Mouse (Mus musculus) thymus, postnatal 25 days (tissue): ENCODE measurements at regions not wholly inside any gene's neighbourhood (a gene's known extent, or its start where the extent isn't known, plus 50 kb on each side); places are given as distances from the start of the nearest gene placed in this dataset.

ENCODE experiments used
- DNase-seq: peaks from one replicate; pipeline ENCODE4 v3.0.0; 2022

DNA sequence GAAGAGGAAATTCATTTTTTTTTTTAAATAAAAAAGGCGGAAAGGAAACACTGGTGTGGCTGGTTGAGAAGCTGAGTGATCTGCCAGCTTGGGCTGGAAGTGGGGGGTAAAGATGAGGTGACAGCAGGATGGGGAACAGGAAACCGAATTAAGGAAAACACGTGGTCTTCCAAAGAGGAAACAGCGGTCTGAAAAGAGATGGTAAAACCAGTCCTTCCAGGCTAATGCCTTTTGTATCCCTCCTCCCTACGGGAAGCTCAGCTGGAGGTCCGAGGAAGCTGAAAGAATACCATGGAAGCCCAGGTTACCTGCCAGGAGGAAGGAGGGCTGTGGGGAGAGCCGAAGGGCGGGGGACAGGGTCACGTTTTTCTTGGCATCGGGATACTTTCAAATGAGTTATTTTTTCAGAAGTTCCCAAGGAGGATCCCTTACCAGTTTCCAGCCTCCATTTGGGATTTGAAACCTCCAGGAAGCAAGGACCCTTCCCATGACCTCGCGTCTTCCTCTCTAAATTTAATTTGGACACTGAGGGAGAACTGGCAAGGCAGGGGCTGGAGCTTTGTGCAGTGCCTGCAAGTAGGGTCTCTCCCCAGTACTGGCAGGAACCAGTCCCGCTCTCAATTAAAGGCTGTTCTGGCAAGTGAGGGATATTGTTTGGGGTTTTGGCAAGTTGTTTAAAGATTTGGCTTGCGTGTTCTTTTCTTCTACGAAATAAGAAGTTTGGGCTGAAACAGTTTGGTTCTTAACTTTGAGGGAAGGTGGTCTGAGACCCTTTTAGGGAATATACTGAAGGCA lies 203.6 kb upstream of the Ankrd55 start:
- DNase-seq = no peak

DNA sequence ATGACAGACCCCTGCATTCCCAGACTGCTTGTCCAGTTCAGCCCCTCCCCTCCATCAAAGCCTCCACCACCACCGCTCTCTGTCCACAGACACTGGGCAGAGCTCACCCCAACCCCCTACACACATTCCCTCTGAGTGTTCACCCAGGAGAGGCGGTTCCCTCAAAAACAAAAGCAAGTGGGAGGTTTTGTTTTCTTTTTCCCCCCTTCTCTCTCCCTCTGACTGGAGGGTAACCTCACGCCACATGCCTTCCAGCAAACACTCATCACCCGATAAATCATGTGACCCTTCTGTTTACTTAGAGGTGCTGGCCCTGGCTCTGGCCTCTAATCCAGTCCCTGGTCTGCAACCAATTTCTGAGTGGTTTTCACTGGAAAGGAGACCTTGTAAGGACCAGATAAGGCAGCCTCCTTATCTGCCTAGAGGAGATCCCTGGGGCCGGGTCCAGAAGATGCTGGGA lies 199.9 kb upstream of the Ankrd55 start:
- no peak for DNase-seq

DNA sequence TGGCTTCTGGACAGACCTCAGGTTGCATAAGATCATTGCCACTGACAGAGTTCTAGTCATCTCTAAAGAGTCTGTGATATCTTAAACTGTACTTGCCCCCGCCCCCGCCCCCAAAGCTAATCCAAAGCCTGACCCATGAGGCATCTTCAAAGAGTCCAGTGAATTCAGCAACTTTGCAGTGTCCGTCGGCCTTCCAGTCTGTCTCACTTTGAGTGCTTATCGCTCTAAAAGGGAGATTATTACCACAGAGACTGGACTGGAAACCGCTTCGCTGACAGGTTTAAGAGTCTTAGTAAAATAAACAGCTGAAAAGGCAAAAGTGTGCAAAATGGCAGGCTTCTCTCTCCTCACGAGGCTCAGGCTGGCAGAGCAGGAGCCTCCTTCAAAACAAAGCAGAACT lies 197.5 kb upstream of the Ankrd55 start:
- DNase-seq = no peak

DNA sequence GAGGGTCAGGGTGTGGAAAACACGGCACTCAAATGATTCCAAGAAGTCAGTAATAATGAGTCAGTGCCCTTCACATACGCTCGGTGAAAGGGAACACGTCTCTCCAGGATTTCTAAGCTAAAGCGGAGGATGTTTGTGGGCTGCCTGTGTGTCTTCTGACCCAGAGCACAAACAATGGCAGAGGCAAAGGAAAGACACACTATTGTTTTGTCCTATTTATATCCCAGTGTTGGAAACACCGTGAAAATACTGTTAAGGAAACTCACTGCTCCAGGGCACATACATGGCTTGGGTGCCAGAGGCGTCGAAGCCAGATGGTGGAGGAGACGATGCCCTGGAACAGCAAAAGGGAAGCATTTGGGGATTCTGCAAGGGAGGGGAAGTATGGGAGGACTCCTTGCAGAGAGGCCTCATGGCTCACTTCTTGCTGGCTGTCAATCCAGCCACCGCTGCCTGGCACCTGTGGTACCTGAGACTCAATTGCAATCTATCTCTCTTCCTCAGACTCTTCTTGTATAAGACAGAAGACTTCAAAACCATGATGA lies 192.6 kb upstream of the Ankrd55 start:
- no peak for DNase-seq

DNA sequence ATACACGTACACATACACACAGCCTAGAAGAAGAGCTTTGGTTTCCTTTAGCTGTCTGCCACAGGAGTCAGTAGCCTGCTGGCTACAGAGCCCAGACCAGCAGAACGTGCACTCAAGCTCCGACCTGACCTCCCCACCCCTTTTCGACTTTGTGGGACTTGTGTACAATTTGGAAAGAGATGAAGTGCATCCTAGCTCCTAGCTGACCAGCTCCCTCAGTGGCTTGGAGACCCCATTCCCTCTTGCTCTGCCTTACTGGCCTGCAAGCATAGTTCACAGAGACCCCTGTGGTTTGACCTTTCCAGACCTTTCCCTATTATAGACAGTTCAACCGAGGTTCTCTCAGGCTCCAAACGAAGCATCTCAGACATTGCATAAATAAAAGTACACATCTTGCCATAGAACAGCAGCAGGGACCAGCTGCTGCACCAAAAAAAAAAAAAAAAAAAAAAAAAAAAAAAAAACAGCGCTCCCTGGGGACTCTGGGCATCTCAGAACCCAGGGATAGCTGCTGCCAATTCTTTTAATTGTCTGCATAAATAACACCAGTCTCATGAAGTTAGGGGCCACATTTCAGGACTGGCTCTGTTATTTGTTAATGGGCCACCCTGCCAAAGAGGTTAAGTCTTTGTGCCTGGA lies 188.2 kb upstream of the Ankrd55 start:
- DNase-seq = no peak

DNA sequence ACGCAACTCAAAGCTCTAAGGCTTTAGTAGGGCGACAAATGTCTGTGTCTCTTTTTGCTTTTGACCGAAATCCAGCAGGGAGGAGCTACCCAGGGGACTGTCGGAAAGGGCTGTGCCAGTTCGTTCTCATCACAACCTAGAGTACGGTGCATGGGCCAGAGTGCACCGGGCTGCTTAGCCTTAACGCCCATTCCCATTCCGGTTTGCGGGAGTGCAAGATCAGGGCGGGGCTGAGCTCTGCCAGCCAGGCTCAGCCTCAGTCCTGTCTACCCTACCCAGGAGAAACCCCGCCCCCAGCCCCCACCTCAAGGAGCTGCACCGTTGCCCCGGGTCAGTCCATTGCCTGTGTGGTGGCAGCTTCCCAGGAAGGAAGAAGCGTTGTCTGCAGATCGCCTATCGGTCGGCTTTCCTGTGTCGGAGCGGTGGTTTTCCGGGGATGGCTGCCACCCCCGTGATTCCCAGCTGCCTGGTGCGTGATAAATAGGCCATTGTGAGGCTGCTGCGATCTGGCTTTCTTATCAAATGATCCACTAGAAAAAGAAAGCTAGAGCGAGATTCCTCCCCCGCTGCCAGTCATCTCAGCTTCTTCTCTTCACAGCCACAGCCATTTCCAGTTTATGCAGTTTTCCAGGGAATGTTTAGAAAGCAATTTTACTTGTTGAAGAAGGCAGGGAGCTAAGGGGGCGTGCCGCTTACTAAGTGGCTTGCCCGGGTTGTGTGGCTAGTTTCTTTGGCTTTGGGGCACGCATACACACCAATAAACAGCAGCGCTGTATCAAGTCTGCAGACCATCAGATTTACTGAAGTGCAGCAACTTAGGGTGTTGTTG lies 187.4 kb upstream of the Ankrd55 start:
- peak; percentile 47 for DNase-seq

DNA sequence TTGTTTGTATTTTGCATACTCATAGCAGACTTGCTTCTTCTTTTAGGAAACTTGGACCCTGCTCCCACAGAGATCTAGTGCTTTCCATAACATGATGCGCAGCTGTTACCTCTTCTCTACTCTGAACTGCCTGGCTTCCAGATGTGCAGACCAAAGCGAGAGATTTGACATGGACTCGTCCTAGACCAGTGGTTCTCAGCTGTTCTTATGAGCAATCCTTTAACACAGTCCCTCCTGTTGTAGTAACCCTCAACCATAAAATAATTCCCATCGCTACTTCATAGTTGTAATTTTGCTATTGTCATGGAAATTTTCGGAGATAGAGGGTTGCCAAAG lies 186.9 kb upstream of the Ankrd55 start:
- no peak for DNase-seq

DNA sequence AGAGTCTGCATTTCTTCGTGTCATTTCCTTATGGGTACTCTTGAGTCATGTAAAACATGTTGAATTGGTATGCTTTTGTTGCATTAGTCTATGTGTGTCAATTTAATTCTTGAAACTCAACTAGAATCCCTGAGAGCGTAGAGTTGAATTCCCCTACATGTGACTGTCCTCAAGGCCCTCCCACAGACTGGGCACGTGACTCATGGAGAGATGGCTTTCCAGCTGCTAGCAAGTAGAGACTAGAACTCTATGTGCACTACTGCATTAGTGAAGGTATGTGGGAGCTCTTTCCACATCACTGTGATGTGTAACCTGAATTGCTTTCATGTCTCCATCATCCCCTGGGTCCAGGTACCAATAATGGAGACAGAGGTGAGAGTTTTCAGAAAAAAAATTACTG lies 182.3 kb upstream of the Ankrd55 start:
- DNase-seq = no peak

DNA sequence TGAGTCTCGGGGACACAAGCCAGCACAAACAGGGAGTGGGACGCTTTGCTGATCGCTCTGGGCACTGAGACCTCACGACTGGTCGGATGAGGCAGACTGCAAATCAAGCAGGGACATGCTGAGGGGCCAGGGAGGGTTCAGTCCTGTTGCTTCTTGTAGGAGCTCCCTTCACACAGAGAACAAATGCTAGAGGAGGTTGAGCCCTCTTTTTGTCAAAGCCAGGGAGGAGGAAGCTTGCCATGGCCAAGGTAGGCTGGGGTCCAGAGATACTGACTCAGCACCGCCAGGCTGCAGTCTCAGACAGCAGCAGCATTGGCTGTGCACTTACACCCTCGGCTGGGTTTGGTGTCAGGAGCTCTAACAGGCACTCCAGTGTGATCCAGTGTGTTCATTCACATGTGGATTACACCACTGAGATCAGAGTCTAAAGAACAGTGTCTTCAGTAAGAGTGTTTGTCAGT lies 173.5 kb upstream of the Ankrd55 start:
- no peak for DNase-seq

DNA sequence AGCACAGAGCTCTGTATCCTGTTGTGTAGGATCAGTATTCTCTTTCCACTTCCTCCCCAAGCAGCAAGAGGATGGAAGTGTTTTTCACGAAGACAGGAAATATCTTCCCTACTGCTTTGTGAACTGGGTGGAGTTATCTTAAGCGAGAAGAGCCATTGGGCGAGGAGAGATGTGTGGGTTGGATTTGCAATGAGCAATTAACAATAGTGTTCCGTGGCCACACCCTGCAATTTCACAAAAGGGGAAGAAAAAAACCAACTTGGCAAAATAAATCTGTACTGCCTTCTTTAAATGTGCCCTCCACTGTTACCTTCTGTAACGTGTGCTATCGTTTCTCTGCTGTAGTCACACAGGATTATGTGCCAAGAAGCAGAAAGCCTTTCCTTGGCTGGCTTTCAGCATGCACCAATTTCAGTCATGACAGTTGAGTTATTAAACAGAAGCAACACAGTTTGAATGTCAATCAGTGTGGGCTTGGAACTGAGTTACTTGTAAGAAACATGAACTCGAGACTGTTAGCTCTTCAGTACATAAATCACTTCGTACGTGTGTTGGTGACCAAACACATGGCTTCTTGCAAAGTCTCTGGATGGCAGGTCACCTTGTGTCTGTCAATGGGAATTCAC lies 172.0 kb upstream of the Ankrd55 start:
- DNase-seq = no peak

DNA sequence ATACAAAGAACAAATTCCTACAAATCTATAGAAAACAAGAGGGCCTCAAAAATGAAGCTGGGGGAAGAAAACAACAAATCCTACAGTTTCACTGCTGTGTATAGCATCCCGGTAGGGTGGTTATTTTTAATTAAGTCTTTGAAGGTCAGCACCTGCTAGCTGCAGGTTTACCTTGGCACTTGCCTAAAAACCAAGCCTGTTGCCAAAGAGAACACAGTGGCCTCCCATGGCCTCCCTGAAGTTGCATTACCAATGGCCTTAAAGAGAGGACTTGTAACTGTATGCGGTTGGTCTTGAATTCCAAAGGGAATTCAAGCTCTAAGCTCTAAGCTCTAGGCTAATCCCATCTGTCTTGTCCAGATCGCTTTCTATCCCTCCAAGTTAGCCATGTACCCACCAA lies 169.7 kb upstream of the Ankrd55 start:
- DNase-seq = no peak

DNA sequence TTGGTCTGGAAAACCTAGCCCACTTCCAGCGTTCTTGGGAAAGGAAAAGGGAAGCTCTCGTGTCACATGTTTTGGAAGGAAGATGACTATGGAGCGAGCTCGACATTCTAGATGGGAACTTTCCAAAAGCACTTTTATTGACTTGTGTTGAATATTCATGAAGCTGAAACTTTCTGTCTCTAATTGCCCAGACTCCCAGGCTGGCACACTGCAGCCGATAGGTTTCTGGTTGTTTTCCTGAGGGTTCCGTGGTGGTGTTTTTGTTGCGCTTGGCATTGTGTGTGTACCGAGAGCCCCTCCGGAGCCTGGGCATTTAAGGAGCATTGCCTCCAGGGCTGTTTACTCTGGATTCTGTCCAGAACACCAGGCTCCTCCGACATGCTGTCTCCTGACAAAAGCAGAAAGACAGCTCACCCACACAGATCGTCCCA lies 168.6 kb upstream of the Ankrd55 start:
- DNase-seq = no peak

DNA sequence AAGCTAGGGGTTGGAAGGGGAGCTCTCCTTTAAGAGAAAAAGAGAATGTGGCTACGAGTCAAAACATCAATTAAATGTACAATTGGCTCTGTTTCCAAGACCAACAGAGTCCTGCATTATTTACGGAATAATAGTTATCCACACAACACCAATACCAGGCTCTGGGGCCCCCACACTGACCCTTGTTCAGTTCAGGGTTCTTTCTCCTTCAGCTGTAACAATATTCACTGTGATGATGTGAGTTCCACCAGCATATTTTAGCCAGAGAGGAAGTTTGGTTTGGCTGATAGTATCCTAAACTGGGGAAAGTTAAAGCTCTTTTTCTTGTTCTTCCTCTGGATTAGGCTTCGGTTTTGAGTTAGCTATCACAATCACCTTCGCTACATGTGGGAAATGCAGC lies 167.9 kb upstream of the Ankrd55 start:
- no peak for DNase-seq

DNA sequence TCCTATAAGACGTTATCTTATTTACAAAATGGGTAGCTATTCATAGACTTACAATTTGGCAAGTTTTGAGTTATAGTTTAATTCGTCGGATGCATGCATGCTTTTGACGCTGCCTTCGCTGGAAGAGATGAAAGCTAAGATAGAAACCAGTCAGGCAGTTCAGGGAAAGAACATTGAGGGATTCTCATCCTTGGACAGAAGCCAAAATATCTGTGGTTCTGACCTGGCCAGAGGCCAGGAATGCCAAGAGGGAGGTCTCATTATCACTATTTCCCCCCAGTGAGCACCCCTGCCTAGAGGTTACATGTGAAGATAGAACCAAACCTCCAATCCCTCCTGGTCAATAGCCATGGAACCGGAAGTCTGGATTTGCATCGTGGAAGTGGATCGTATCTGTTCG lies 167.1 kb upstream of the Ankrd55 start:
- no peak for DNase-seq

DNA sequence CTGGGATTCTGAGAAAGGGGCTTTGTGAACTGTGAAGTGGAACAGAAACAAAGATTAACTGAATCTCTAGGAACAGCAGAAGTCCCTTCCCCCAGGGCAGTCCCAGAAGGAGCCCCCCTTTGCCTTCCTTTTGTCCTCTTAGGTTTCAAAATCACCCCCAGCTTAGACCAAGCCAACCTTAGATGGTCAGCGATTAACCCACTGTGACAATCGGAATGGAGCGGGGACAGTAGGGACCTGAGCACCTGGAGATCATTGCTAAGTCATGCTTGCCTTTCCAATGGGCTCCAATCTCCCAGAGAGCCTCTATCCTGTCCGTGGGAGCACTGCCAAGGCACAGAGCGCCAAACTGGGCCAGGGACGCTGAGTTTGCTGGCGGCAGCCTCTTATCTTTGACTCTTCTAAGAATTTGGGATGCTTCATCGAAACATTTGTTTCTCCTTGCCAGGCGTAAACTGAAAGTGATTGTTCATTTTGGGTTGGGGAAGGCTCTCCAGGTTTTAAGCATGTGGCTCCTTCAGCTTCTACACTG lies 165.3 kb upstream of the Ankrd55 start:
- no peak for DNase-seq

DNA sequence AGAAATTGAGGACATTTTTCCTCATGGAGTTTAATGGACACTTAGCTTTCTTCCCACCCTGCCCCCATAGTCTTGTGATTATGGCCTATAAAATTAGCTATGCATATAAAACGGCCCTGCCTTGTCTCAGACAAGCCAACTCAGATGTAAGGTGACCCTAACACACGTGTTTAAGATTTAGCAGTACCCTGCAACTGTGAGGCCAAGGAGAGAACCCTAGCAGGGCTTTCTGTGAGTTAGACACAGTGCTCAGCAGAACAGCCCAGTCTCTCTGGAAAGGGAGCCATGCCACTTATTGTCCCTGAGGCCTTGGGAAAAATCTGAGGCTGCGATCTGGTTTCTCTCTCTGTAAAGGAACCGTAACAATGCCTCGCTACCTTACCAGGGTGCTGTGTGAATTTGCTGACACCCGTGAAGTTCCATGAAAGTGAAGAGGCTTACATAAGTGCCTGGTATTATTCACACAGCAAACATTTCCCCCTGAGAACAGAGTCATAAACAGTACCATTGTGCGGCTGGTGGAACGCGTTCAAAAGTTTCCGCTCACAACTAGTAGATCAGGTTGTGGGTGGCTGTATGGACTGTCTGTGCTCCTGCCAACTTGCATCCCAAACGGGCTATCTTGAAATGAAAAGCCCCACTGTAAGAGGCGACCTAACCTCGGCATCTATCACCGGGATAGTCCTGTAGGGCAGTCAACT lies 162.3 kb upstream of the Ankrd55 start:
- no peak for DNase-seq

DNA sequence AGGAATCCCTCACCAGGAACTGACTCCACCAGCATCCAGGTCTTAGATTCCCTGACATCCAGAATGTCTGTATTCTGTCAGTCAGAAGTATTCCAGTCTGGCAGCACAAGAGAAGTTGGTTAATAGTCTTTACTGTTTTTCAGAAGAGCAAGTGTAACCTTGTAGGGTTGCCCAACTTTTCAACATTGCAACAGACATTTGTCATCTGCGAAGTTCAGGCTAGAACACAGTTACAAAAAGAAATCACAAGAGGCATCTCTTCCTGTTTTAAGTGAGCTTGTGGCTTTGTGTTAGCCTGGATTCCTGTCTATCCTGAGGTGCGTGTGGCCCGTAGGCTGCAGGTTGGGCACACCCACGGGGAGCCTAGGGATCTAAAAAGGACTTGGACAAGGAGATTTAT lies 158.0 kb upstream of the Ankrd55 start:
- DNase-seq = no peak

DNA sequence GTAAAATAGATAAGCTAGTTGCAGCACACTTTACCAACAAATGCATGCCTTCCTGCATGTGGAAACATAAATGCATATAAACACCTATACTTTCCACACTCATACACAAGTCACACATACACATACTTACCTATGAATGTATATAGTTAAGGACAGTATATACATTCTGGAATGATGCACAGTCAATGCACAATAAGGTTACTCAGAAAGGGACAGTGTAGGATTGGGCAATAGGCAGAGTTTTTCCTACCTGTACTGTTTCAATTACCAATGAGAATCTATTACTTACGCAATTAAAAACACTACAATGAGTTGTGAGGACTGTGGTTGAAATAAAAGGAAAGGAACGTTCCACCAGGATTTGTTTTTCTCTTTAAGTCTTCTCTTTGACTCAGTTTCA lies 157.5 kb upstream of the Ankrd55 start:
- DNase-seq = no peak

DNA sequence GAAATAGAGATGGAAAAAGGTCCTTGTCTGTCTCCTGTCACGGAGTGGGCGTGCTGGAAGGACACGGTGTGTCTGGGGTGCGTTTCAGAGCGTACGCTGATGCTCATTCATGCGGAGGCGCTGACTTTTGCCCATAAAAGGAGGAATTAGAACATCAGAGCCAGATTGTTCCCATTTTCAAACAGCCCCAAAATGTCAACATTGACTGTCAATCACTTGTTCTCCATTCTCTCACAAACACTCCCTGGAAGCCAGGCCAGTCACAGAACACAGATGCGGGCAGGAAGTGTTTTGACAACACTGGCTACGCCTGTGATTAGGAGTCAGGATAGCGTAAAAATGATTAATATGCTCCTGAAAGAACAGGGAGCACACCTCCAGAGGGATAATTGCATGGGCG lies 157.1 kb upstream of the Ankrd55 start:
- no peak for DNase-seq

DNA sequence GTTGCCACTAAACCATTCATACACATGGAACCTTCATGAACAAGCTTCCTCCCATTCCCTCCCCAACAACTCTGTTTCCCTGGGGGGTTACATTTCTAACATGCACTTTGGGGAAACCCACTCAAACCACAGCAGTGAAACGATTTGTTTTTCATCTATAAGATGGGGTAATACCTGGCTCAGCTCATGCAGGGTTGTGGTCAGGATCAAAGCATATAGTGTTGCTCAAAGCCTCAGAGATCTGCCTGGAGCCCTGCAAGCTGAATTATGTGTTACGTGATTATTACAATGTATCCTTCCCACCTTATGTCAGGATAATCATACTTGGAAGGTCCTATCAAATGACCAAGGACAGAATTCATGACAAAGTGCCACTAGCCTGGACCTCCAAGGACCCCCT lies 154.5 kb upstream of the Ankrd55 start:
- DNase-seq = no peak

DNA sequence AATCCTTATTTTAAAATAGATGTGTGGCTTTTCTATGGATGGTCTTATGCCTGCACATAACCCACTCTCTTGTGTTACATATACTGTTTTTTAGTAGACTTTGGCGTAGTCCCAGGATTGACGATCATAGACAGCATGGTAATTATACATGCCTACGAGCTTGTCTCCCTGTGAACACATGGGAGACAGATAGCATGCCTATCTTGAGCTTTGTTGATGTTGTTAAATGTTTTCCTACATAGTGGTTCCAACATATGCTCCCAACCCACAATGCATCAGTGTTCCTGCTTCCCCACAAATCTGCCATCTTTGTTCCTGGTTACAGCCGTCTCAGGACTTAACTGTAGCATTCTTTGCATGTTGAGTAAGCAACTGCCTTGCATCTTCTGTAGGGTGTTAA lies 153.6 kb upstream of the Ankrd55 start:
- DNase-seq = no peak

DNA sequence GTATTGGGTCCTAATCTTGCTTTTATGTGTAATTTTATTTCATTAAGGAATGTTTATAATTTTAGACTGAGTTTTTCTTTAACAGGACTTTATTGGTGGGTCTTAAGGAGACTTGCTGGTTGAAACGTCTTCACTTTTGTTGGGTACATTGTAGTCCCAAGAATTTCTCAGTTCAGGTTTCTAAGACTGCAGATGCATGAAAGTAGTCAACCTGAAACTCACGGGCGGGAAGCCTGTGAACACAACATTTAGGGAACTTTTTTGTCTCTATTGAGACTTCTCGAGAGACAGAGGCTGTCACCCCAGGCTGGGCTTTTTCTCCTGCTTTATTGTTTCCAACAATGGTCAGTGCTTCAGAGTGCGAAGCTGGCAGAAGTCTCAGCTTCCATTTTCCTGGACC lies 152.5 kb upstream of the Ankrd55 start:
- DNase-seq = no peak
